Mouse (Mus musculus) lung, postnatal 14 days (tissue): Measurements from ENCODE around the gene Gm5767.
A peak's percentile ranks its signal among the peaks of the same experiment; 100 is the strongest.

ENCODE experiments used
- DNase-seq: peaks from one replicate; pipeline ENCODE4 v3.0.0; 2021

Gm5767 gene

GRCm38 (mm10) chr16:8680470-8680869 lies at the start of gene Gm5767:
Gm5767 (plus strand) TSS chr16:8680770.
- DNase-seq = no peak

- no peak for DNase-seq
Measured at GRCm38 (mm10) chr16:8631428-8631827, 49.1 kb upstream of the Gm5767 start.

GRCm38 (mm10) chr16:8636867-8637216 lies 43.7 kb upstream of the Gm5767 start:
- DNase-seq = no peak

GRCm38 (mm10) chr16:8637217-8638051 lies 43.1 kb upstream of the Gm5767 start, which contains the start of the genes Pmm2 and Tmem186:
Pmm2 (plus strand) TSS chr16:8637674.
Tmem186 (minus strand) TSS chr16:8637712.
- peak; percentile 79 for DNase-seq

- no peak for DNase-seq
Measured at GRCm38 (mm10) chr16:8638131-8638530, 42.4 kb upstream of the Gm5767 start.

- no peak for DNase-seq
Measured at GRCm38 (mm10) chr16:8639466-8640191, 40.9 kb upstream of the Gm5767 start.

GRCm38 (mm10) chr16:8643855-8644254 lies 36.7 kb upstream of the Gm5767 start:
- DNase-seq = peak; percentile 57

GRCm38 (mm10) chr16:8645546-8645945 lies 35.0 kb upstream of the Gm5767 start:
- DNase-seq = no peak

- no peak for DNase-seq
Measured at GRCm38 (mm10) chr16:8650007-8650406, 30.6 kb upstream of the Gm5767 start.

GRCm38 (mm10) chr16:8655108-8655507 lies 25.5 kb upstream of the Gm5767 start:
- DNase-seq = no peak

- no peak for DNase-seq
Measured at GRCm38 (mm10) chr16:8655599-8655998, 25.0 kb upstream of the Gm5767 start.

- DNase-seq = no peak
Measured at GRCm38 (mm10) chr16:8656256-8656655, 24.3 kb upstream of the Gm5767 start.

- DNase-seq = no peak
Measured at GRCm38 (mm10) chr16:8658349-8658748, 22.2 kb upstream of the Gm5767 start.

- no peak for DNase-seq
Measured at GRCm38 (mm10) chr16:8658764-8659163, 21.8 kb upstream of the Gm5767 start.

GRCm38 (mm10) chr16:8663022-8663421 lies 17.5 kb upstream of the Gm5767 start:
- DNase-seq = no peak

- no peak for DNase-seq
Measured at GRCm38 (mm10) chr16:8663606-8664539, 16.7 kb upstream of the Gm5767 start.

- no peak for DNase-seq
Measured at GRCm38 (mm10) chr16:8665367-8665766, 15.2 kb upstream of the Gm5767 start.

GRCm38 (mm10) chr16:8666452-8666851 lies 14.1 kb upstream of the Gm5767 start:
- DNase-seq = peak; percentile 66

- peak; percentile 39 for DNase-seq
Measured at GRCm38 (mm10) chr16:8667261-8667660, 13.3 kb upstream of the Gm5767 start.

GRCm38 (mm10) chr16:8667814-8668213 lies 12.8 kb upstream of the Gm5767 start:
- DNase-seq = no peak

GRCm38 (mm10) chr16:8668386-8668785 lies 12.2 kb upstream of the Gm5767 start:
- DNase-seq = no peak

- DNase-seq = no peak
Measured at GRCm38 (mm10) chr16:8669432-8669831, 11.1 kb upstream of the Gm5767 start.
